In the genomic region with DNA sequence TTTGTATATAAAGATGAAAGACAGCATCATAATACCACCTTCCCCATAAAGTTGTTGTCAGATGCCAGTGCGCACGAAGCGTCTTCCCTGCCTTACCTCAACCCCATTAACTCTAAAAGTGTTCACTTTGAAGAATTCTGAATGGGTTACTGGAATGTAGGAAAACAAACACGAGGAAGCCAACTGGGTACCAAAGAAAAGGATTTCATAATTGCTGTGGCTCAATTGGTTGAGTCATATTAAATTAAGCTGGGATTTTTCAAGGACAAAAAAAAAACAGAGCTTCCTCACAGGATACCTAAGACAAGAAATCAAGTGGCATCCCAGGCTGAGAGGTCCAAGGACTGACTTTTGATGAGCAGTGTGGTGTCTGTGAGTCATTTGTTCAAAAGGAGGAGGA, we compare ENCODE assay signal across 18 mouse cellular contexts.
A peak's percentile ranks its signal among the peaks of the same experiment; 100 is the strongest.
DNase-seq lines count a peak whose midpoint lies in the region; ATAC-seq and TF ChIP-seq lines count a peak whose summit lies in the region.
"Had no signal": no experiment of that assay in that cellular context is flagged by ENCODE, and none has a peak within 500 bp of the region (broad histone marks: within the 10 kb centered on the region; RNA-seq: fewer than 3 reads in every experiment).

No protein-coding gene starts in this region.

- TF ChIP-seq CTCF in Patski (IDR thresholded peaks at IDR 0.05): no peak

- peaks cover 32 to 77% of the 10 kb centered on the region in 2 experiments for H3K4me1 ChIP-seq in heart, embryonic 14.5 days (ENCODE audit: control insufficient read depth in 2 of 2, insufficient read depth in 2 of 2, low read length in 2 of 2)
- peaks cover 49% of the 10 kb centered on the region for H3K4me1 ChIP-seq in liver, embryonic 13.5 days (replicated peaks)
- peaks cover 44% of the 10 kb centered on the region for H3K4me1 ChIP-seq in liver, embryonic 15.5 days (replicated peaks)

- CTCF ChIA-PET in Patski (lab: Charles Lee): interaction anchor here (0.8 to 1.2 kb wide), 4 partner anchors 18 to 125 kb away, joined by 3 to 5 read pairs (median 3); no protein-coding TSS in a partner anchor

- H3K27me3 ChIP-seq in heart, embryonic 14.5 days (ENCODE audit: control insufficient read depth, insufficient read depth, low read length): no peaks in the 10 kb centered on the region
- peaks cover 51% of the 10 kb centered on the region for H3K27me3 ChIP-seq in liver, embryonic 13.5 days
- H3K27me3 ChIP-seq in Patski: no peaks in the 10 kb centered on the region
- peaks cover 53% of the 10 kb centered on the region for H3K27me3 ChIP-seq in liver, embryonic 15.5 days

- peaks cover 7% of the 10 kb centered on the region; the same call in 1 of the 2 replicates for H3K9me3 ChIP-seq in heart, embryonic 14.5 days (ENCODE audit: control insufficient read depth, low read length)
- H3K9me3 ChIP-seq in liver, embryonic 13.5 days (replicated peaks): 0 out of 2 replicates have a peak, but pooled peaks cover 6% of the 10 kb centered on the region
- 0 out of 2 replicates have a peak, but pooled peaks cover 3% of the 10 kb centered on the region for H3K9me3 ChIP-seq in liver, embryonic 15.5 days (replicated peaks)
- H3K9me3 ChIP-seq: hindbrain, embryonic 12.5 days; midbrain, embryonic 15.5 days had no signal

- POLR2A ChIA-PET in Patski (lab: Charles Lee): interaction anchor here (1.1 to 1.5 kb wide), 2 partner anchors 13 to 67 kb away, joined by 3 to 4 read pairs; no protein-coding TSS in a partner anchor

- no peak overlapping the region; a peak in 1 of 4 replicates for H3K4me3 ChIP-seq in heart, embryonic 14.5 days (ENCODE audit: control insufficient read depth in 1 of 2, insufficient read depth in 1 of 2, low read depth in 1 of 2, low read length in 2 of 2)
- H3K4me3 ChIP-seq in liver, embryonic 13.5 days (replicated peaks): no peak overlapping the region
- no peak overlapping the region for H3K4me3 ChIP-seq in liver, embryonic 15.5 days (replicated peaks)
- H3K4me3 ChIP-seq: hindbrain, embryonic 12.5 days; midbrain, embryonic 15.5 days had no signal

- peak overlapping the region; percentile 95; the same call in 1 of the 2 replicates for H3K9ac ChIP-seq in heart, embryonic 14.5 days (ENCODE audit: low read length)
- H3K9ac ChIP-seq in liver, embryonic 13.5 days: no peak overlapping the region
- H3K9ac ChIP-seq in liver, embryonic 15.5 days: no peak overlapping the region
- H3K9ac ChIP-seq: hindbrain, embryonic 12.5 days; midbrain, embryonic 15.5 days had no signal

- H3K27ac ChIP-seq in heart, embryonic 14.5 days (replicated peaks in 1 of 2; ENCODE audit: control insufficient read depth in 1 of 2, insufficient read depth in 1 of 2, low read depth in 2 of 2, low read length in 2 of 2): no peak overlapping the region
- no peak overlapping the region for H3K27ac ChIP-seq in liver, embryonic 13.5 days
- no peak overlapping the region for H3K27ac ChIP-seq in liver, embryonic 15.5 days (replicated peaks)
- H3K27ac ChIP-seq: forebrain, embryonic 10.5 days; hindbrain, embryonic 12.5 days; midbrain, embryonic 15.5 days had no signal

- no peak for ATAC-seq in heart, embryonic 14.5 days (ENCODE audit: insufficient number of reproducible peaks, insufficient read depth, low FRiP score, low read depth)
- no peak for ATAC-seq in liver, embryonic 13.5 days (ENCODE audit: low read depth)
- ATAC-seq in Patski: peak; percentile 55
- ATAC-seq in liver, embryonic 15.5 days (ENCODE audit: insufficient read depth): no peak
- ATAC-seq: midbrain, embryonic 15.5 days had no signal

- in situ Hi-C loops in Patski (cut with MboI; ENCODE audit: low pct_unique_long_range_greater_than_20kb): no loop called here

- H3K36me3 ChIP-seq in heart, embryonic 14.5 days (ENCODE audit: control insufficient read depth, insufficient read depth, low read length): peaks cover 34% of the 10 kb centered on the region
- H3K36me3 ChIP-seq in liver, embryonic 13.5 days: 0 out of 2 replicates have a peak, but pooled peaks cover 2% of the 10 kb centered on the region
- H3K36me3 ChIP-seq in liver, embryonic 15.5 days (replicated peaks): 0 out of 2 replicates have a peak, but pooled peaks cover 3% of the 10 kb centered on the region
- H3K36me3 ChIP-seq: G1E; midbrain, embryonic 15.5 days had no signal

- H3K4me2 ChIP-seq in heart, embryonic 14.5 days (ENCODE audit: low read length): peak overlapping the region; percentile 85
- 0 out of 2 replicates have a peak overlapping the region, but pooled peaks have one; percentile 59 for H3K4me2 ChIP-seq in liver, embryonic 13.5 days
- H3K4me2 ChIP-seq in liver, embryonic 15.5 days: 0 out of 2 replicates have a peak overlapping the region, but pooled peaks have one; percentile 57
- H3K4me2 ChIP-seq: hindbrain, embryonic 12.5 days; midbrain, embryonic 15.5 days had no signal

- 87% methylated on average over 4 of the region's 4 CpGs for WGBS in heart, embryonic 14.5 days
- 72% methylated on average over 4 of the region's 4 CpGs for WGBS in liver, embryonic 13.5 days (ENCODE audit: insufficient replicate concordance)
- 79% methylated on average over 4 of the region's 4 CpGs for WGBS in liver, embryonic 15.5 days (ENCODE audit: insufficient replicate concordance)

- DNase-seq in heart, adult 8-10 months (ENCODE audit: low spot score): no peak
- no peak for DNase-seq in liver, embryonic 13.5 days
- no peak for DNase-seq in liver
- peak; percentile 50 for DNase-seq in Patski (ENCODE audit: low read depth, low spot score)
- DNase-seq in adipocyte (ENCODE audit: low spot score): no peak
- DNase-seq: adrenal gland, postnatal 14 days; cerebellum, adult 8-10 months; kidney, adult 11 months; layer of hippocampus, adult 9-11 months; left cerebral cortex, postnatal 4 days; retina, postnatal 1 day; thymus, adult 2 months had no signal
